Mouse (Mus musculus): ENCODE data around the gene Satb1. TPM values are rescaled to one million over a fixed set of nuclear protein-coding genes. Genes with fewer than 3 reads are reported as not detected.

The Satb1 gene
- total RNA-seq, 2 experiments from 2014 or later = 4.2 to 24.3 TPM

- no peak for ATAC-seq (replicated peaks; ENCODE audit: low FRiP score, poor library complexity, severe bottlenecking)
These were observed 49.4 kb downstream of the Satb1 start for GRCm38 (mm10) chr17:51783591-51784279.

DNA sequence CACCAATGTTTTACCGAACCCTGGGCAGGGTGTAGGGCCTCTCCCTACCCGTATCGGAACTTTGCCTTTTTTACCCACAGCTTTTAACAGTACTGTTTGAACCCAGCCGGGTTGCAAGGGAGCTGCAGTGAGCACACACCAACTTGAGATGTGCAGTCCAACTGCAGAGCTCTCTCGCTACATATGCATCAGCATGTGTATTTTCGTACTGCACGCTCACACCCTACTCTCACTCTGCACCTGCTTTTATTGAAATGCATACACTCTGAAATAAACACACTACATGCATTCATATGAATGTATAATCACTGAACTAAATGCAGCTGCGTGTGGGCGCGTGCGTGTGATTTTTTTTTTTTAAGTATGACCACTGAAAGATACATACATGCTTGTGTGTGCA lies 53.1 kb downstream of the Satb1 start:
- ATAC-seq (replicated peaks; ENCODE audit: low FRiP score, poor library complexity, severe bottlenecking) = no peak

GRCm38 (mm10) chr17:51778961-51779360 lies 54.1 kb downstream of the Satb1 start:
- no peak for ATAC-seq (replicated peaks; ENCODE audit: low FRiP score, poor library complexity, severe bottlenecking)

GRCm38 (mm10) chr17:51777813-51778212 lies 55.3 kb downstream of the Satb1 start:
- ATAC-seq (replicated peaks; ENCODE audit: low FRiP score, poor library complexity, severe bottlenecking) = no peak

DNA sequence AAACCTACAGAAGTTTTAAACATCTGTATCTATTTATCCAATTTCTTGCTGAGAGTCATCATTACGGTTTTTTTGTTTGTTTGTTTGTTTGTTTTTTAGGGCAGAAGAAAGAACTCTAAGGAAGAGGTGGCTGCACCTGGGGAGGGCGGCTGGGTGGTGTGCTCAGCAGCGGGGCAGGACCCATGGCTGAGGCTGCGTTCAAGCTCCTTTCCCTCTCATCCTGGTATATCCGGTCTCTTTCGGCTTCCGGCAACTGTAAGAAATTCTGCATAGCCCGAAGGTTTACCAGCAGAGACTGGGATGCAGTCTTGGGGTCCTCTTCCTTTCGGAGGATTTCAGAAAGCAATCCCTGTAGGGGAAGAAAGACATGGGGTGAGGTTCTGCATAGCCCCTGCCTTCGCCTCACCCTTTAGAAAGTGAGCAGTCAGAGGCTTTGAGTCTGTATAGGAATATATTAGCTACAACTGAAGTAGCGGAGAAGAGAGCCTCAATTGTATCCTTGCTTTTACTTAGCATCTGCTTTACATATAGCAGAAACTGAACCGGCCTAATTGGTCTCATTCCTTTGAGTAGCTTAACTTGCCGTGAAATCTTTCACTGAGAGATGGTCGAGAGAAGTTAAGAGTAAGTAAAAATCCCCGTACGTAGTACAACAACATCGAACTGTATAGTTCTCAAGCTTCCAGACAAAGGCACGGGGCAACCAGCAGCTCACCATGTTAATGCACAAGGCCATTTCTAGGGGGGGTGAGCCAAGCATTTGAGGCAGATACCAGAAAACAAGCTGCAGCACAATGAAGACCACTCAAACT lies 57.8 kb downstream of the Satb1 start:
- no peak for ATAC-seq (replicated peaks; ENCODE audit: low FRiP score, poor library complexity, severe bottlenecking)

DNA sequence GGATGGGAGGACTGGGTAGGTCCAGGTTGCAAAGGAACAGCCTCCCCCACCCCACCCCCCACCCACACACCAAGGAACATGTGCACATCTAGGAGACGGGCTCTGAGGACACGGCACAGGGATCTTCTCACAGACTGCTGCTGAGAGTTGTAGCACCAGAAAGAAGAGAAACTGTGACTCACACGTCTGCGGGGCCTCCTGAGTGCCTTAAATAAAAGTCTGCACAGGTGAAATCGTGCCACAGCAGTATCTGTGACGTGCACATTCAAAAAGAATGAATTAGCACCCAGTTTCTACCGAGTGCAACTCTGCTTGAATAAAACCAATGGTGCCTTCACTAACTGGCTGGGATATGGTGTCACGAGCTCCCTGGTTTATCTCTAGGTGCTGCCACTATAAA lies 69.5 kb downstream of the Satb1 start:
- ATAC-seq (replicated peaks; ENCODE audit: low FRiP score, poor library complexity, severe bottlenecking) = no peak

- ATAC-seq (replicated peaks; ENCODE audit: low FRiP score, poor library complexity, severe bottlenecking) = no peak
These were observed 70.6 kb downstream of the Satb1 start for GRCm38 (mm10) chr17:51762503-51762902.

- ATAC-seq (replicated peaks; ENCODE audit: low FRiP score, poor library complexity, severe bottlenecking) = no peak
These were observed 72.0 kb downstream of the Satb1 start for GRCm38 (mm10) chr17:51760997-51761655.

DNA sequence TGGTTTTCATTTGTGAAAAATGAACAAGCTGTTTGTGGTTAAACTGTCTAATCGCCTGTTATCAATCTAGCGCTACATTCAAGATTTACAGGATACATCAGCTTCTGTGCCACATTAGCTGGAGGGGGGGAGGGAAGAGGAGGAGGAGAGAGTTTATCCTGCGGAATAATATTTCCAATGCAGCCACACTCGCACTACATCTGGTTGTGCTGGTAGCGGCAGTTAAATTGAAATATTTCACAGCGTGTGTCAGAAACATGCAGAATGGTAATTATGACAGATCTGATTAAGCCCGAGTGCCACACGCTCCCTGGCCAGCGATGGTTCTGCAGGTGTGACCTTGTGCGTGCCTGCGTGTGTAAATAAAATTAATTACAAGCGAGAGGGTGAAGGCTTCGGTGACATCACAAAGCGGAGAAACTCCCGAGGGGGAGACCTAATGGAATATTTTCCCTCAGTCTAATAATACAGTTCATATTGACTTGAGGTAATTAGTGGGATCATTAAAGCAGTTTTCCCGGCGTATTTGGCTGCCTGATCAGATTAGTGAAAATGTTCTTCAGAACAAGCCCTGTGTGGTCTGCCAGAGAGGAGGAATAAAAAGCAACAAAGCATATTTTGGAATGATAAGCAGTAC lies 72.7 kb downstream of the Satb1 start:
- no peak for ATAC-seq (replicated peaks; ENCODE audit: low FRiP score, poor library complexity, severe bottlenecking)

- ATAC-seq (replicated peaks; ENCODE audit: low FRiP score, poor library complexity, severe bottlenecking) = no peak
These were observed 73.6 kb downstream of the Satb1 start for GRCm38 (mm10) chr17:51759509-51759908.

- ATAC-seq (replicated peaks; ENCODE audit: low FRiP score, poor library complexity, severe bottlenecking) = no peak
These were observed 80.9 kb downstream of the Satb1 start for GRCm38 (mm10) chr17:51752142-51752541.

- no peak for ATAC-seq (replicated peaks; ENCODE audit: low FRiP score, poor library complexity, severe bottlenecking)
These were observed 85.9 kb downstream of the Satb1 start for GRCm38 (mm10) chr17:51747204-51747603.

DNA sequence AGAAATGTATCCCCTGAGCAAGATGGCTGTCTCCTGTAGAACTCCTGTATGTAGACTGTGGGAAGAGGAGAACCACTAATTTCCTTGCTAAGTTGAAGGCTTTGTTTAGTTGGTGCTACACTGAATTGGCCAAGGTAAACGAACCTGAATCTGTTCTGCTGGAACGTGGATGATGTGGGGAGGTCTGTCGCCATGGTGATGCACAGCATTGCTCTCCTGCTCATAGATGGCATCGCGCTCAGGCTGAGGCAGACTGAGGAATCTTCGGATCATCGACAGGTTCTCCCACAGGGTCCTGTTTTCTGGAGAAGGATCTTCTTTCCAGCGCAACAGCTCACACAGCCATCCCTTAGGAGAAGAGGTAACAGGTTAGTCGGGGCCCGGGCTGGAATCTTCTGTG lies 90.6 kb downstream of the Satb1 start:
- ATAC-seq (replicated peaks; ENCODE audit: low FRiP score, poor library complexity, severe bottlenecking) = no peak

DNA sequence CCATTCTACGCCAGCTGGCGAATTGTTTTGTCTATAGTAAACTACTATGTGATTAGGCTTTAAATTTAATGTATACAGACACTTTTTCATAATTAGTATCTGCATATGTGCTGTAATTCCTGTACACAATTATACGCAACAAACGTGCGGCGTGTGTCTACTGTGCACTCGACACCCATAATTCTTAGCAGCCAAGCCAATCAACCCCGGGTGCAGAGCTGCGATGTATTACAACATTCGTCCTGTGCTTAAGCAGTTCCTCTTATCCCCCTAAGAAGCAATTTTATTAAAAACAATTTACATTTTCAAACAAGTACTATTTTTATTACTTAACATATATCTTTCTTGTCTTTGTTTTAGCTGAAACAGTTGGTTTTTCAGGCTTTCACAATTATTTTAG lies 92.0 kb downstream of the Satb1 start:
- ATAC-seq (replicated peaks; ENCODE audit: low FRiP score, poor library complexity, severe bottlenecking) = no peak

DNA sequence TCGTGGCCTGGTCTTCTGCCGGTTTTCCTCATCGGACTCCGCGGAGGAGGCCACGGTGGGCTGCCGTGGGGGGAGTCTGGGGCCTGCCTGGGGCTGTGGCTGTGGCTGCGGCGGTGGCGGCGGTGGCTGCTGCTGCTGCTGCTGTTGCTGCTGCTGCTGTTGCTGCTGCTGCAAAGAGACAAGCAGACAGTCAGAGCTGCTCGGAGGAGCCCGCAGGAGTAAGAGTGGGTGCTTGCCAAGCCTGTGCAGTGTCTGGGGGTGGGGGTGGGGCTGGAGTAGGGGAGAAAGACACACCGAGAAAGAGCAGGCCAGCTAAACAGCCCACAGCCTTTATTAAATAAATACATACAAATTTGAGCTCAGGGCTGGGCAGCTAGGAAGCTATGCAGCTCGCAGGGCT lies 92.8 kb downstream of the Satb1 start:
- no peak for ATAC-seq (replicated peaks; ENCODE audit: low FRiP score, poor library complexity, severe bottlenecking)

DNA sequence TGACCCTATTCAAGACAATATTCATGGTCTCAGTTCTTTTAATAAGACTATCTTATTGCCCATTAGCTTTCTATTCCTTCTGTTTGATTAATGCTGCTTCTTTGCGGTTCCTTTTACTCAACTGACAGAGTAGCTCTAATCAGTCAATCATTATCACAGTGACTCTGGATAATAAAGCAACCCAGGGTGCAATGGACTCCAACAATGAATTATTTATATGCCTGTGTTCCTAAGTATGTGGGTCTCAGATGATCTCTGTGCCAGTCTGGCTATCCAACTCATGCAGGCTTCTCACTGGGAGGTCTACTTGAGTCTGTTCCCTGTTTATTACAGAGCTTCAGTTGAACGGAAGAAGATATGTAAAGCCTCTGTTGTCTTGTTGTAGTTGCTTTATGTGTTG lies 108.6 kb downstream of the Satb1 start:
- ATAC-seq (replicated peaks; ENCODE audit: low FRiP score, poor library complexity, severe bottlenecking) = no peak

DNA sequence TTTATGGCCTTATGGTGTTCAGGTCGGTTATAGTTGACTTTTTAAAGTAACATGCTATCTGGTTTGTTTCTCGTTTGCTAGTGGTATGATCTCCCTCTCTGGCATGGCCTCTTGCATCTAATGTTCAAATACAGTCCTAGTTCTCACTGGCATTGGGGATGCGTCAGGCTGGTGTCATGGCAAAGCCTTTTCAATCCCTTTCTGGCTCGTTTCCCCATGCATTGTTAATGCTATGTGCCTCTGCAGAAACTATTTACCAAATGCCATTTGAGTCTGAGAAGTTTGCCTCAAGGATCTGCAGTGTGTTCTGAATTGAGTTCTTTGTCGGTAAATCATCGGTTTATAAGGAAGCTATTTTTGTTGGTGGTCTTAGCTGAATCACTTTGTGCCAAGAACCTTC lies 137.4 kb downstream of the Satb1 start:
- no peak for ATAC-seq (replicated peaks; ENCODE audit: low FRiP score, poor library complexity, severe bottlenecking)

- ATAC-seq (replicated peaks; ENCODE audit: low FRiP score, poor library complexity, severe bottlenecking) = no peak
These were observed 137.8 kb downstream of the Satb1 start for GRCm38 (mm10) chr17:51695271-51695670.

DNA sequence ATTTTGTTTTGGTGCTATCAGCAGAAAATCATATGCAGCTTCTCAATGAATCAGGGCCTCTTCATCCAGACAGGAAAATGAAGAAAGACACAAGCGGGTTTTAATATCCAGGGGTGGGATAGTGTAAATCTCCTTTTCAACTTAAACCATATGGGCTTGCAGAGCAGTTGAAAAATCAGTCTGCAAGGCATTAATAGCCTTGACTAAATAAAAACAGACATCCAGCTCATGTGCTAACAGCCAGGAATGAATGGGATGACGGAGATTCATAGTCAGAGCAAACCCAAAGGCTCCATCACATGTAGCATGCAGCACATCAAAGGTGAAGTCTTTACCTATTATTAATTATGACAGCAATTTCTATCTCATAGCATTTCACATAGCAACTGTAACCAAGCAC lies 142.6 kb downstream of the Satb1 start:
- no peak for ATAC-seq (replicated peaks; ENCODE audit: low FRiP score, poor library complexity, severe bottlenecking)

GRCm38 (mm10) chr17:51687226-51687625 lies 145.9 kb downstream of the Satb1 start:
- ATAC-seq (replicated peaks; ENCODE audit: low FRiP score, poor library complexity, severe bottlenecking) = no peak

Measured in erythroid progenitor cell, adult 5-6 weeks (primary cell).